Mouse (Mus musculus): ENCODE measurements around the gene Rtn4rl2. TPM values are rescaled to one million over a fixed set of nuclear protein-coding genes. Genes with fewer than 3 reads are reported as not detected.
A peak's percentile ranks its signal among the peaks of the same experiment; 100 is the strongest.

Rtn4rl2 gene
- polyA plus RNA-seq (2015; fragmentation: Nextera tagmentation; extraction: Ambion mirVana): 1.0 and 1.5 TPM in 2 replicates

- Histone ChIP-seq H3K4me3 (ENCODE audit: low read length) (peak within 1 kb of the TSS; percentile 65), H3K4me1 (ENCODE audit: insufficient read depth, low read length) (peaks cover 47% of the 10 kb centered on the region), H3K36me3 (ENCODE audit: insufficient read depth, low read length) (no peaks in the 10 kb centered on the region), H3K9ac (replicated peaks; ENCODE audit: low read length) (peak within 1 kb of the TSS; percentile 61), H3K4me2 (replicated peaks; ENCODE audit: low read depth, low read length) (peak within 1 kb of the TSS; percentile 82), H3K9me3 (ENCODE audit: low read length) (no peaks in the 10 kb centered on the region), H3K27ac (ENCODE audit: low read length) (no peak within 1 kb of the TSS), H3K27me3 (ENCODE audit: insufficient read depth, low read length) (peaks cover 67% of the 10 kb centered on the region)
- peak; percentile 10; the same call in 1 of the 2 replicates for ATAC-seq (ENCODE audit: low FRiP score, low TSS enrichment)
- WGBS: under 1% methylated on average over 33 of the region's 35 CpGs
Measured at GRCm38 (mm10) chr2:84886234-84886731, at the start of gene Rtn4rl2. Rtn4rl2 (minus strand) TSS chr2:84886710.

GRCm38 (mm10) chr2:84935065-84935464, 48.6 kb upstream of the Rtn4rl2 start:
- no peak overlapping the region for H3K27ac ChIP-seq (ENCODE audit: low read length)
- whole genome bisulfite sequencing: 82% methylated on average over 5 of the region's 5 CpGs
- peaks cover 19% of the 10 kb centered on the region for H3K4me1 ChIP-seq (ENCODE audit: insufficient read depth, low read length)
- H3K4me2 ChIP-seq (replicated peaks; ENCODE audit: low read depth, low read length): no peak overlapping the region
- no peak overlapping the region for H3K4me3 ChIP-seq (ENCODE audit: low read length)
- no peaks in the 10 kb centered on the region for H3K27me3 ChIP-seq (ENCODE audit: insufficient read depth, low read length)
- no peaks in the 10 kb centered on the region for H3K9me3 ChIP-seq (ENCODE audit: low read length)
- no peaks in the 10 kb centered on the region for H3K36me3 ChIP-seq (ENCODE audit: insufficient read depth, low read length)
- no peak for ATAC-seq (ENCODE audit: low FRiP score, low TSS enrichment)
- no peak overlapping the region for H3K9ac ChIP-seq (replicated peaks; ENCODE audit: low read length)

- Histone ChIP-seq H3K9me3 (ENCODE audit: low read length) (no peaks in the 10 kb centered on the region), H3K36me3 (ENCODE audit: insufficient read depth, low read length) (no peaks in the 10 kb centered on the region), H3K4me1 (ENCODE audit: insufficient read depth, low read length) (peaks cover 19% of the 10 kb centered on the region), H3K9ac (replicated peaks; ENCODE audit: low read length) (no peak overlapping the region), H3K4me3 (ENCODE audit: low read length) (no peak overlapping the region), H3K27me3 (ENCODE audit: insufficient read depth, low read length) (no peaks in the 10 kb centered on the region), H3K27ac (ENCODE audit: low read length) (no peak overlapping the region), H3K4me2 (replicated peaks; ENCODE audit: low read depth, low read length) (no peak overlapping the region)
- ATAC-seq (ENCODE audit: low FRiP score, low TSS enrichment): no peak
- 79% methylated on average over 4 of the region's 4 CpGs for WGBS
Measured at GRCm38 (mm10) chr2:84934649-84935007, 48.1 kb upstream of the Rtn4rl2 start.

GRCm38 (mm10) chr2:84933992-84934648, 47.6 kb upstream of the Rtn4rl2 start:
- Histone ChIP-seq H3K4me3 (ENCODE audit: low read length) (no peak overlapping the region), H3K4me1 (ENCODE audit: insufficient read depth, low read length) (peaks cover 19% of the 10 kb centered on the region), H3K4me2 (replicated peaks; ENCODE audit: low read depth, low read length) (no peak overlapping the region), H3K27me3 (ENCODE audit: insufficient read depth, low read length) (no peaks in the 10 kb centered on the region), H3K27ac (ENCODE audit: low read length) (no peak overlapping the region), H3K9me3 (ENCODE audit: low read length) (no peaks in the 10 kb centered on the region), H3K36me3 (ENCODE audit: insufficient read depth, low read length) (no peaks in the 10 kb centered on the region), H3K9ac (replicated peaks; ENCODE audit: low read length) (no peak overlapping the region)
- ATAC-seq (ENCODE audit: low FRiP score, low TSS enrichment): no peak
- WGBS: 79% methylated on average over 8 of the region's 8 CpGs

GRCm38 (mm10) chr2:84930186-84930585, 43.7 kb upstream of the Rtn4rl2 start:
- no peak overlapping the region for H3K4me2 ChIP-seq (replicated peaks; ENCODE audit: low read depth, low read length)
- no peaks in the 10 kb centered on the region for H3K36me3 ChIP-seq (ENCODE audit: insufficient read depth, low read length)
- H3K27me3 ChIP-seq (ENCODE audit: insufficient read depth, low read length): no peaks in the 10 kb centered on the region
- no peak overlapping the region for H3K4me3 ChIP-seq (ENCODE audit: low read length)
- no peak overlapping the region for H3K9ac ChIP-seq (replicated peaks; ENCODE audit: low read length)
- H3K27ac ChIP-seq (ENCODE audit: low read length): no peak overlapping the region
- H3K4me1 ChIP-seq (ENCODE audit: insufficient read depth, low read length): no peaks in the 10 kb centered on the region
- no peak for ATAC-seq (ENCODE audit: low FRiP score, low TSS enrichment)
- no peaks in the 10 kb centered on the region for H3K9me3 ChIP-seq (ENCODE audit: low read length)
- WGBS: 94% methylated on average over 7 of the region's 7 CpGs

GRCm38 (mm10) chr2:84919601-84920108, 33.1 kb upstream of the Rtn4rl2 start:
- H3K9ac ChIP-seq (replicated peaks; ENCODE audit: low read length): no peak overlapping the region
- H3K4me3 ChIP-seq (ENCODE audit: low read length): no peak overlapping the region
- H3K9me3 ChIP-seq (ENCODE audit: low read length): peaks cover 4% of the 10 kb centered on the region
- no peak overlapping the region for H3K4me2 ChIP-seq (replicated peaks; ENCODE audit: low read depth, low read length)
- H3K4me1 ChIP-seq (ENCODE audit: insufficient read depth, low read length): no peaks in the 10 kb centered on the region
- H3K27ac ChIP-seq (ENCODE audit: low read length): no peak overlapping the region
- no peaks in the 10 kb centered on the region for H3K36me3 ChIP-seq (ENCODE audit: insufficient read depth, low read length)
- no peak for ATAC-seq (ENCODE audit: low FRiP score, low TSS enrichment)
- no peaks in the 10 kb centered on the region for H3K27me3 ChIP-seq (ENCODE audit: insufficient read depth, low read length)
- WGBS: 86% methylated on average over 10 of the region's 10 CpGs

GRCm38 (mm10) chr2:84918188-84918587, 31.7 kb upstream of the Rtn4rl2 start:
- Histone ChIP-seq H3K9me3 (ENCODE audit: low read length) (no peaks in the 10 kb centered on the region), H3K4me3 (ENCODE audit: low read length) (no peak overlapping the region), H3K9ac (replicated peaks; ENCODE audit: low read length) (no peak overlapping the region), H3K27me3 (ENCODE audit: insufficient read depth, low read length) (no peaks in the 10 kb centered on the region), H3K27ac (ENCODE audit: low read length) (no peak overlapping the region), H3K4me2 (replicated peaks; ENCODE audit: low read depth, low read length) (no peak overlapping the region), H3K4me1 (ENCODE audit: insufficient read depth, low read length) (no peaks in the 10 kb centered on the region), H3K36me3 (ENCODE audit: insufficient read depth, low read length) (no peaks in the 10 kb centered on the region)
- no peak for ATAC-seq (ENCODE audit: low FRiP score, low TSS enrichment)
- WGBS: 56% methylated on average over 3 of the region's 3 CpGs

GRCm38 (mm10) chr2:84916548-84917320, 30.2 kb upstream of the Rtn4rl2 start:
- Histone ChIP-seq H3K36me3 (ENCODE audit: insufficient read depth, low read length) (no peaks in the 10 kb centered on the region), H3K27ac (ENCODE audit: low read length) (peak overlapping the region; percentile 43; the same call in 1 of the 2 replicates), H3K27me3 (ENCODE audit: insufficient read depth, low read length) (no peaks in the 10 kb centered on the region), H3K4me3 (ENCODE audit: low read length) (no peak overlapping the region), H3K4me2 (replicated peaks; ENCODE audit: low read depth, low read length) (no peak overlapping the region), H3K9me3 (ENCODE audit: low read length) (no peaks in the 10 kb centered on the region), H3K4me1 (ENCODE audit: insufficient read depth, low read length) (no peaks in the 10 kb centered on the region), H3K9ac (replicated peaks; ENCODE audit: low read length) (no peak overlapping the region)
- WGBS: 66% methylated on average over 8 of the region's 8 CpGs
- ATAC-seq (ENCODE audit: low FRiP score, low TSS enrichment): peak; percentile 50; the same call in 1 of the 2 replicates

- no peak overlapping the region for H3K4me2 ChIP-seq (replicated peaks; ENCODE audit: low read depth, low read length)
- no peak overlapping the region for H3K9ac ChIP-seq (replicated peaks; ENCODE audit: low read length)
- ATAC-seq (ENCODE audit: low FRiP score, low TSS enrichment): no peak
- H3K36me3 ChIP-seq (ENCODE audit: insufficient read depth, low read length): no peaks in the 10 kb centered on the region
- no peak overlapping the region for H3K27ac ChIP-seq (ENCODE audit: low read length)
- H3K9me3 ChIP-seq (ENCODE audit: low read length): no peaks in the 10 kb centered on the region
- H3K27me3 ChIP-seq (ENCODE audit: insufficient read depth, low read length): no peaks in the 10 kb centered on the region
- H3K4me1 ChIP-seq (ENCODE audit: insufficient read depth, low read length): no peaks in the 10 kb centered on the region
- WGBS: 83% methylated on average over 3 of the region's 3 CpGs
- no peak overlapping the region for H3K4me3 ChIP-seq (ENCODE audit: low read length)
Measured at GRCm38 (mm10) chr2:84915330-84915729, 28.8 kb upstream of the Rtn4rl2 start.

- Histone ChIP-seq H3K4me2 (replicated peaks; ENCODE audit: low read depth, low read length) (no peak overlapping the region), H3K36me3 (ENCODE audit: insufficient read depth, low read length) (no peaks in the 10 kb centered on the region), H3K4me1 (ENCODE audit: insufficient read depth, low read length) (no peaks in the 10 kb centered on the region), H3K9ac (replicated peaks; ENCODE audit: low read length) (no peak overlapping the region), H3K27ac (ENCODE audit: low read length) (no peak overlapping the region), H3K9me3 (ENCODE audit: low read length) (no peaks in the 10 kb centered on the region), H3K4me3 (ENCODE audit: low read length) (no peak overlapping the region), H3K27me3 (ENCODE audit: insufficient read depth, low read length) (no peaks in the 10 kb centered on the region)
- no peak for ATAC-seq (ENCODE audit: low FRiP score, low TSS enrichment)
- 72% methylated on average over 5 of the region's 5 CpGs for WGBS
Measured at GRCm38 (mm10) chr2:84913881-84914280, 27.4 kb upstream of the Rtn4rl2 start.

Data from kidney, embryonic 16.5 days (tissue).